Mouse (Mus musculus) liver, embryonic 11.5 days (tissue): ENCODE results near the gene Cenpp. TPM values are rescaled to one million over a fixed set of nuclear protein-coding genes. Genes with fewer than 3 reads are reported as not detected.
"Not testable (repeated sequence)": the region's sequence is repeated elsewhere in the genome, so short reads cannot be mapped to it uniquely, and the experiment has no call there.

ENCODE experiments used
- ATAC-seq: fragments of 200-750 bp; cut with Nextera tagmentation; replicated peaks from 2 replicates; pipeline ENCODE4 v1.8.0; 2017; ENCODE audit warnings: moderate number of reproducible peaks, mild to moderate bottlenecking, moderate TSS enrichment, moderate library complexity; ENCODE audit not compliant: low FRiP score
- DNase-seq: peaks from one replicate; pipeline ENCODE4 v3.0.0-alpha.2; 2017; ENCODE audit warnings: low spot score
- H3K27ac ChIP-seq: fragments of 300-500 bp; sonication (generic); 2 replicates; pipeline ENCODE4 v1.5.1; 2014; ENCODE audit warnings: mild to moderate bottlenecking, low read depth, low read length, control low read depth
- H3K27me3 ChIP-seq: fragments of 300-500 bp; sonication (generic); replicated peaks from 2 replicates; pipeline ENCODE4 v1.6.1; 2014; ENCODE audit warnings: low read length, mixed read lengths; ENCODE audit not compliant: control insufficient read depth, insufficient read depth
- H3K36me3 ChIP-seq: fragments of 300-500 bp; sonication (generic); 2 replicates; pipeline ENCODE4 v1.6.1; 2014; ENCODE audit warnings: mild to moderate bottlenecking, low read length, moderate library complexity, mixed read lengths; ENCODE audit not compliant: control insufficient read depth, insufficient read depth
- H3K4me1 ChIP-seq: fragments of 300-500 bp; sonication (generic); replicated peaks from 2 replicates; pipeline ENCODE4 v1.6.1; 2014; ENCODE audit warnings: low read length, mixed read lengths; ENCODE audit not compliant: control insufficient read depth, insufficient read depth
- H3K4me2 ChIP-seq: fragments of 300-500 bp; sonication (generic); 2 replicates; pipeline ENCODE4 v1.6.1; 2014; ENCODE audit warnings: mild to moderate bottlenecking, control low read depth, moderate library complexity
- H3K4me3 ChIP-seq: fragments of 300-500 bp; sonication (generic); 2 replicates; pipeline ENCODE4 v1.5.1; 2014; ENCODE audit warnings: low read depth, low read length, control low read depth
- H3K9ac ChIP-seq: fragments of 300-500 bp; sonication (generic); 2 replicates; pipeline ENCODE4 v1.6.1; 2014; ENCODE audit warnings: low read depth, low read length, control low read depth
- H3K9me3 ChIP-seq: fragments of 300-500 bp; sonication (generic); 2 replicates; pipeline ENCODE4 v1.6.1; 2016; ENCODE audit warnings: low read length, inconsistent platforms, mixed read lengths; ENCODE audit not compliant: control insufficient read depth
- WGBS: fragments of 180-500 bp; shearing (Covaris S2); extraction: QIAGEN DNeasy Blood & Tissue Kit; methylation state at CpG from one replicate; pipeline ENCODE4 v1.1.7; 2014; 5-methylcytosine and 5-hydroxymethylcytosine counted together
- polyA plus RNA-seq: library from polyadenylated mRNA; unstranded; fragments of >200 nt; fragmentation: Nextera tagmentation; extraction: Ambion mirVana; gene quantifications from 2 replicates; pipeline ENCODE4 v1.2.1, GENCODE M21; 2014

Gene Cenpp
- polyA plus RNA-seq, 1 experiment from 2014 or later: 38.5 TPM

- no peak; the same call in 1 of the 2 replicates for ATAC-seq
- H3K4me2 ChIP-seq: no peak overlapping the region
- no peak overlapping the region for H3K27ac ChIP-seq
- H3K4me3 ChIP-seq: no peak overlapping the region
- H3K27me3 ChIP-seq: no peaks in the 10 kb centered on the region
- no peak for DNase-seq
- H3K36me3 ChIP-seq: no peaks in the 10 kb centered on the region
- no peaks in the 10 kb centered on the region for H3K9me3 ChIP-seq
- H3K4me1 ChIP-seq: peaks cover 9% of the 10 kb centered on the region
- no peak overlapping the region for H3K9ac ChIP-seq
Measured at GRCm38 (mm10) chr13:49618365-49618764, 34.2 kb downstream of the Cenpp start.

GRCm38 (mm10) chr13:49617021-49617420 is 35.6 kb downstream of the Cenpp start:
- WGBS: 51% methylated on average over 3 of the region's 3 CpGs
- ATAC-seq: peak; percentile 85

GRCm38 (mm10) chr13:49608589-49609322 is 43.8 kb downstream of the Cenpp start:
- Histone ChIP-seq H3K9me3 (no peaks in the 10 kb centered on the region), H3K27me3 (no peaks in the 10 kb centered on the region), H3K4me3 (no peak overlapping the region), H3K4me2 (no peak overlapping the region), H3K9ac (no peak overlapping the region), H3K27ac (no peak overlapping the region), H3K4me1 (no peaks in the 10 kb centered on the region), H3K36me3 (no peaks in the 10 kb centered on the region)
- ATAC-seq (no peak), DNase-seq (no peak)
- WGBS: 79% methylated on average over 4 of the region's 4 CpGs

More at GRCm38 (mm10) chr13:49617021-49617420, 35.6 kb downstream of the Cenpp start:
- H3K4me2 ChIP-seq: peak overlapping the region; percentile 43
- H3K36me3 ChIP-seq: no peaks in the 10 kb centered on the region
- no peak overlapping the region for H3K9ac ChIP-seq
- no peaks in the 10 kb centered on the region for H3K9me3 ChIP-seq
- DNase-seq: no peak
- no peaks in the 10 kb centered on the region for H3K27me3 ChIP-seq
- H3K4me1 ChIP-seq: peaks cover 9% of the 10 kb centered on the region
- no peak overlapping the region for H3K4me3 ChIP-seq
- H3K27ac ChIP-seq: peak overlapping the region; percentile 47

GRCm38 (mm10) chr13:49607714-49608113 is 44.9 kb downstream of the Cenpp start, which contains the start of gene Ogn:
Ogn (plus strand) TSS chr13:49608046.
- no peak within 1 kb of the TSS for H3K4me3 ChIP-seq
- no peaks in the 10 kb centered on the region for H3K9me3 ChIP-seq
- H3K27ac ChIP-seq: no peak within 1 kb of the TSS
- H3K4me2 ChIP-seq: no peak within 1 kb of the TSS
- no peak for ATAC-seq
- WGBS: 87% methylated on average over 4 of the region's 4 CpGs
- no peaks in the 10 kb centered on the region for H3K27me3 ChIP-seq
- H3K4me1 ChIP-seq: no peaks in the 10 kb centered on the region
- no peak within 1 kb of the TSS for H3K9ac ChIP-seq
- H3K36me3 ChIP-seq: no peaks in the 10 kb centered on the region
- DNase-seq: no peak

- DNase-seq (no peak), ATAC-seq (no peak)
- H3K36me3 ChIP-seq: no peaks in the 10 kb centered on the region
- no peaks in the 10 kb centered on the region for H3K27me3 ChIP-seq
- no peak overlapping the region for H3K9ac ChIP-seq
- H3K4me3 ChIP-seq: no peak overlapping the region
- no peaks in the 10 kb centered on the region; the same call in 1 of the 2 replicates for H3K9me3 ChIP-seq
- no peak overlapping the region for H3K4me2 ChIP-seq
- no peak overlapping the region for H3K27ac ChIP-seq
- no peaks in the 10 kb centered on the region for H3K4me1 ChIP-seq
Measured at GRCm38 (mm10) chr13:49603603-49604002, 49.0 kb downstream of the Cenpp start.

- H3K4me1 ChIP-seq, H3K27ac ChIP-seq, ATAC-seq, DNase-seq, H3K27me3 ChIP-seq, H3K4me3 ChIP-seq, H3K36me3 ChIP-seq, H3K4me2 ChIP-seq, H3K9me3 ChIP-seq, H3K9ac ChIP-seq: not testable (repeated sequence)
- WGBS: 85% methylated on average over 2 of the region's 2 CpGs
Measured at GRCm38 (mm10) chr13:49602541-49602940, 50.0 kb downstream of the Cenpp start.

GRCm38 (mm10) chr13:49586062-49586461 is 66.5 kb downstream of the Cenpp start:
- no peaks in the 10 kb centered on the region for H3K27me3 ChIP-seq
- no peak for ATAC-seq
- no peak overlapping the region for H3K27ac ChIP-seq
- H3K4me1 ChIP-seq: no peaks in the 10 kb centered on the region
- WGBS: 93% methylated on average over 6 of the region's 6 CpGs
- H3K9me3 ChIP-seq: no peaks in the 10 kb centered on the region
- H3K4me2 ChIP-seq: no peak overlapping the region
- no peak for DNase-seq
- no peak overlapping the region for H3K4me3 ChIP-seq
- H3K36me3 ChIP-seq: no peaks in the 10 kb centered on the region
- H3K9ac ChIP-seq: no peak overlapping the region

- H3K27me3 ChIP-seq: no peaks in the 10 kb centered on the region
- no peak overlapping the region for H3K4me3 ChIP-seq
- H3K9ac ChIP-seq: no peak overlapping the region
- 86% methylated on average over 8 of the region's 8 CpGs for WGBS
- DNase-seq (no peak), ATAC-seq (no peak)
- H3K4me2 ChIP-seq: no peak overlapping the region
- no peak overlapping the region for H3K27ac ChIP-seq
- no peaks in the 10 kb centered on the region for H3K36me3 ChIP-seq
- no peaks in the 10 kb centered on the region for H3K4me1 ChIP-seq
- H3K9me3 ChIP-seq: no peaks in the 10 kb centered on the region
Measured at GRCm38 (mm10) chr13:49584307-49585005, 68.1 kb downstream of the Cenpp start.

- no peak overlapping the region for H3K9ac ChIP-seq
- no peak overlapping the region for H3K4me2 ChIP-seq
- no peaks in the 10 kb centered on the region for H3K36me3 ChIP-seq
- H3K27ac ChIP-seq: no peak overlapping the region
- no peak overlapping the region for H3K4me3 ChIP-seq
- DNase-seq: no peak
- no peak for ATAC-seq
- H3K9me3 ChIP-seq: no peaks in the 10 kb centered on the region
- no peaks in the 10 kb centered on the region for H3K4me1 ChIP-seq
- no peaks in the 10 kb centered on the region for H3K27me3 ChIP-seq
Measured at GRCm38 (mm10) chr13:49583859-49584258, 68.7 kb downstream of the Cenpp start.
